Mouse (Mus musculus) heart, adult 2 months (tissue): Measurements from ENCODE around the gene Osbpl10.

ENCODE experiments used
- CTCF ChIP-seq: fragments of 200-600 bp; IDR thresholded peaks from 2 replicates; pipeline ENCODE4 v1.8.1; 2022; ENCODE audit warnings: antibody characterized with exemption, mild to moderate bottlenecking, moderate library complexity
- POLR2A ChIP-seq: fragments of 200-500 bp; IDR thresholded peaks from 2 replicates; pipeline ENCODE4 v1.6.1; 2011; ENCODE audit warnings: mild to moderate bottlenecking, low read depth, low read length, control low read depth; ENCODE audit not compliant: insufficient read depth

DNA sequence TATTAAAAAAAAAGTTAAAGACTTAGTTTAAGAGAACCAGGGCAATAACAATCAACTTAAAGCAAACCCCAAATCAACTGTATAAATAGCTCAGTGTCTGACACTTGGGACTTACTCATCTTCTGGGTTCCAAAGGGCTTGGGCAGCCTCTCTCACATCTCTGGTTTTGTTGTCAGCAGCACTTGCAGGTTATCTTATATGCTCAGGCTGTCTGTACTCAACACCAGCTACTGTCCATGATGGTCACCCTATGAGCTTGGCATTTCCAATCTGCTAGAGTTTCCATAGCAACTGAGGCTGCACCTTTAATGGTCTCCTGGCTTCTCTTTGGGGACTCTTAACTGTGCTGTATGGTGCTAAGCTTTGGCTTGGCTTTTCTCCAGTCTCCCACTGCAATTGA, 259.6 kb downstream of the Osbpl10 start:
- no peak for TF ChIP-seq CTCF
- TF ChIP-seq POLR2A = no peak
